ENCODE assay signal across 26 mouse cellular contexts in the genomic region with DNA sequence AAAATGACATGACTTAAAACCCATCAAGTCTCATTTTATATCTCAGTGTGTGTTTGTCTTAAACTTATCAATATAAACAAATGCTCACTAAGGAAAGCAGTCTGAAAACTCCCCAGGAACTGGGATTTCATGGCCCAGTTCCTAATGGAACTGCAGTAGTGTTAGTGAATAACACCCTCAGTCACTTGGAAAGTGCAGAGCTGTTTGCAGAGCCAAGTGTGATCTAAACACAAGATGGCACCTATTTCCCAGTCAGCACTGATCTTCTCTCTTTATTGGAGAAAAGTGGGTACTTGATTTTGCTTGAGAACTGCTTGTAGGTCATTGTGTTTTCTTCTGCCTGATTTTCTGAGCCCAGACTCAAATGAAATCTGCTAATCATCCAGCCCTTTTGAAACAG.
DNase-seq lines count a peak whose midpoint lies in the region; ATAC-seq and TF ChIP-seq lines count a peak whose summit lies in the region.
"Had no signal": no experiment of that assay in that cellular context is flagged by ENCODE, and none has a peak within 500 bp of the region (broad histone marks: within the 10 kb centered on the region; RNA-seq: fewer than 3 reads in every experiment).

No protein-coding gene starts in this region.

- no peaks in the 10 kb centered on the region for H3K9me3 ChIP-seq in forebrain, embryonic 13.5 days (replicated peaks)
- no peaks in the 10 kb centered on the region; the same call in 1 of the 2 replicates for H3K9me3 ChIP-seq in forebrain, embryonic 10.5 days
- no peaks in the 10 kb centered on the region for H3K9me3 ChIP-seq in forebrain, embryonic 16.5 days (ENCODE audit: control insufficient read depth, low read length)
- H3K9me3 ChIP-seq in forebrain, embryonic 12.5 days, result no peaks in the 10 kb centered on the region
- no peaks in the 10 kb centered on the region for H3K9me3 ChIP-seq in limb, embryonic 10.5 days (replicated peaks)
- H3K9me3 ChIP-seq: embryonic facial prominence, embryonic 13.5 days; embryonic facial prominence, embryonic 15.5 days; G1E had no signal

- H3K36me3 ChIP-seq in forebrain, embryonic 13.5 days (ENCODE audit: poor library complexity, severe bottlenecking), result no peaks in the 10 kb centered on the region
- no peaks in the 10 kb centered on the region for H3K36me3 ChIP-seq in forebrain, embryonic 10.5 days (replicated peaks)
- no peaks in the 10 kb centered on the region for H3K36me3 ChIP-seq in forebrain, embryonic 16.5 days (ENCODE audit: control insufficient read depth, insufficient read depth)
- no peaks in the 10 kb centered on the region for H3K36me3 ChIP-seq in forebrain, embryonic 12.5 days (replicated peaks)
- no peaks in the 10 kb centered on the region for H3K36me3 ChIP-seq in limb, embryonic 10.5 days
- H3K36me3 ChIP-seq: embryonic facial prominence, embryonic 13.5 days; embryonic facial prominence, embryonic 15.5 days; G1E had no signal

- no peak for TF ChIP-seq CTCF in brain, embryonic 14.5 days (IDR thresholded peaks at IDR 0.05; ENCODE audit: borderline replicate concordance, extremely low read depth, insufficient read depth, insufficient read length)

- H3K4me3 ChIP-seq in forebrain, embryonic 13.5 days, result no peak overlapping the region
- H3K4me3 ChIP-seq in forebrain, embryonic 10.5 days, result no peak overlapping the region
- no peak overlapping the region for H3K4me3 ChIP-seq in forebrain, embryonic 16.5 days (replicated peaks; ENCODE audit: low read length)
- no peak overlapping the region for H3K4me3 ChIP-seq in forebrain, embryonic 12.5 days (replicated peaks)
- no peak overlapping the region for H3K4me3 ChIP-seq in limb, embryonic 10.5 days
- H3K4me3 ChIP-seq: embryonic facial prominence, embryonic 13.5 days; embryonic facial prominence, embryonic 15.5 days; erythroblast, embryonic 14.5 days had no signal

- ATAC-seq in forebrain, embryonic 13.5 days, result peak; percentile 45; the same call in 1 of the 2 replicates
- ATAC-seq in forebrain, embryonic 16.5 days, result peak; percentile 79
- no peak for ATAC-seq in forebrain, embryonic 12.5 days (ENCODE audit: low FRiP score)
- ATAC-seq: CD4-positive, CD25-positive, alpha-beta regulatory T cell, adult 4 months; Patski had no signal

- TF ChIP-seq POLR2A in brain, embryonic 14.5 days (IDR thresholded peaks at IDR 0.05; ENCODE audit: borderline replicate concordance, extremely low read depth, insufficient read depth, insufficient read length, poor library complexity, severe bottlenecking), result no peak

- no peaks in the 10 kb centered on the region for H3K27me3 ChIP-seq in forebrain, embryonic 13.5 days
- H3K27me3 ChIP-seq in forebrain, embryonic 10.5 days (ENCODE audit: poor library complexity, severe bottlenecking), result no peaks in the 10 kb centered on the region
- no peaks in the 10 kb centered on the region for H3K27me3 ChIP-seq in forebrain, embryonic 16.5 days (replicated peaks; ENCODE audit: control insufficient read depth, insufficient read depth, low read length)
- no peaks in the 10 kb centered on the region for H3K27me3 ChIP-seq in forebrain, embryonic 12.5 days
- H3K27me3 ChIP-seq in limb, embryonic 10.5 days (ENCODE audit: low read depth, poor library complexity, severe bottlenecking), result no peaks in the 10 kb centered on the region
- H3K27me3 ChIP-seq: CH12.LX; embryonic facial prominence, embryonic 13.5 days; embryonic facial prominence, embryonic 15.5 days; Patski had no signal

- no peaks in the 10 kb centered on the region for H3K4me1 ChIP-seq in forebrain, embryonic 13.5 days
- H3K4me1 ChIP-seq in forebrain, embryonic 10.5 days, result no peaks in the 10 kb centered on the region
- no peaks in the 10 kb centered on the region for H3K4me1 ChIP-seq in forebrain, embryonic 16.5 days (replicated peaks; ENCODE audit: control insufficient read depth, insufficient read depth, low read length)
- no peaks in the 10 kb centered on the region for H3K4me1 ChIP-seq in forebrain, embryonic 12.5 days
- H3K4me1 ChIP-seq in limb, embryonic 10.5 days, result no peaks in the 10 kb centered on the region
- H3K4me1 ChIP-seq: embryonic facial prominence, embryonic 13.5 days; embryonic facial prominence, embryonic 15.5 days had no signal

- no peak overlapping the region for H3K27ac ChIP-seq in forebrain, embryonic 13.5 days
- H3K27ac ChIP-seq in forebrain, embryonic 10.5 days, result no peak overlapping the region
- no peak overlapping the region for H3K27ac ChIP-seq in forebrain, embryonic 16.5 days (ENCODE audit: low read length)
- no peak overlapping the region for H3K27ac ChIP-seq in forebrain, embryonic 12.5 days
- H3K27ac ChIP-seq in limb, embryonic 10.5 days, result no peak overlapping the region
- H3K27ac ChIP-seq: embryonic facial prominence, embryonic 13.5 days; embryonic facial prominence, embryonic 15.5 days had no signal

- H3K9ac ChIP-seq in forebrain, embryonic 13.5 days, result no peak overlapping the region
- no peak overlapping the region for H3K9ac ChIP-seq in forebrain, embryonic 16.5 days (replicated peaks; ENCODE audit: low read depth, low read length)
- no peak overlapping the region for H3K9ac ChIP-seq in forebrain, embryonic 12.5 days
- H3K9ac ChIP-seq: embryonic facial prominence, embryonic 13.5 days; embryonic facial prominence, embryonic 15.5 days had no signal

- no peak for DNase-seq in forebrain, embryonic 10.5 days (ENCODE audit: extremely low spot score, low spot score)
- peak; percentile 7 for DNase-seq in adipocyte (ENCODE audit: low spot score)
- DNase-seq in brain, embryonic 14.5 days (ENCODE audit: low read depth), result peak; percentile 65
- DNase-seq in limb, embryonic 10.5 days (ENCODE audit: low spot score), result no peak
- no peak for DNase-seq in frontal cortex, postnatal 10 days (ENCODE audit: low spot score in 2 of 2)
- DNase-seq: adrenal gland, adult 8-10 months; adrenal gland, postnatal 14 days; adrenal gland, postnatal 36 days; B cell, adult 2 months; cerebellum, adult 11 months; cerebellum, adult 18-20 months; cerebellum, adult 8-10 months; cerebellum, adult 9-11 months; cerebellum, postnatal 14 days; cerebellum, postnatal 36 days; embryo, embryonic 11 days had no signal

- no peak overlapping the region for H3K4me2 ChIP-seq in forebrain, embryonic 13.5 days
- no peak overlapping the region for H3K4me2 ChIP-seq in forebrain, embryonic 16.5 days (ENCODE audit: low read length)
- no peak overlapping the region for H3K4me2 ChIP-seq in forebrain, embryonic 12.5 days
- H3K4me2 ChIP-seq: embryonic facial prominence, embryonic 13.5 days; embryonic facial prominence, embryonic 15.5 days had no signal

Comparison
In these comparisons a context has a peak if more than half of its experiments do, and no peak if none do; other contexts are left out.
1. DNase-seq: peak in adipocyte (single experiment) and brain, embryonic 14.5 days (single experiment); none in forebrain, embryonic 10.5 days (single experiment), limb, embryonic 10.5 days (single experiment) and frontal cortex, postnatal 10 days (0 of 2).